14 mouse cellular contexts compared by ENCODE assay signal in genomic region chr11:93733568-93734185, GRCm38 (mm10).
DNase-seq lines count a peak whose midpoint lies in the region; ATAC-seq and TF ChIP-seq lines count a peak whose summit lies in the region.
"Had no signal": no experiment of that assay in that cellular context is flagged by ENCODE, and none has a peak within 500 bp of the region (broad histone marks: within the 10 kb centered on the region; RNA-seq: fewer than 3 reads in every experiment).

No protein-coding gene starts in this region.

- no peak overlapping the region for H3K4me3 ChIP-seq in heart, embryonic 16.5 days (ENCODE audit: low read length)
- no peak overlapping the region for H3K4me3 ChIP-seq in heart, embryonic 11.5 days (ENCODE audit: low read depth, low read length)
- H3K4me3 ChIP-seq in liver, embryonic 16.5 days (ENCODE audit: low read depth, low read length) = no peak overlapping the region
- H3K4me3 ChIP-seq in liver, postnatal 0 days (ENCODE audit: low read depth, low read length) = no peak overlapping the region; the same call in 1 of the 2 replicates
- H3K4me3 ChIP-seq: embryonic facial prominence, embryonic 15.5 days; forebrain, embryonic 13.5 days; liver, embryonic 13.5 days; stomach, embryonic 15.5 days had no signal

- DNase-seq in liver = no peak
- DNase-seq in liver, postnatal 0 days = no peak
- no peak for DNase-seq in adrenal gland, postnatal 10 days
- DNase-seq in gastrocnemius, postnatal 10 days = no peak
- DNase-seq: cerebellum, postnatal 10 days; gastrocnemius, postnatal 36 days; liver, embryonic 13.5 days had no signal

- no peak overlapping the region for H3K9ac ChIP-seq in heart, embryonic 16.5 days (ENCODE audit: low read length)
- H3K9ac ChIP-seq in heart, embryonic 11.5 days (ENCODE audit: low read depth, low read length) = no peak overlapping the region
- no peak overlapping the region for H3K9ac ChIP-seq in liver, embryonic 16.5 days (ENCODE audit: low read depth, low read length)
- H3K9ac ChIP-seq in liver, postnatal 0 days (replicated peaks) = no peak overlapping the region
- H3K9ac ChIP-seq: embryonic facial prominence, embryonic 15.5 days; forebrain, embryonic 13.5 days; liver, embryonic 13.5 days; stomach, embryonic 15.5 days had no signal

- no peaks in the 10 kb centered on the region for H3K36me3 ChIP-seq in heart, embryonic 16.5 days (ENCODE audit: control insufficient read depth, insufficient read depth)
- no peaks in the 10 kb centered on the region for H3K36me3 ChIP-seq in heart, embryonic 11.5 days (ENCODE audit: control insufficient read depth, insufficient read depth, low read length)
- H3K36me3 ChIP-seq in liver, embryonic 16.5 days (ENCODE audit: control insufficient read depth, insufficient read depth) = no peaks in the 10 kb centered on the region
- H3K36me3 ChIP-seq in liver, postnatal 0 days (replicated peaks; ENCODE audit: insufficient read depth, low read length) = no peaks in the 10 kb centered on the region
- H3K36me3 ChIP-seq: embryonic facial prominence, embryonic 15.5 days; liver, embryonic 13.5 days; stomach, embryonic 15.5 days had no signal

- peak overlapping the region; percentile 31 for H3K4me2 ChIP-seq in heart, embryonic 16.5 days (ENCODE audit: low read depth, low read length)
- no peak overlapping the region for H3K4me2 ChIP-seq in heart, embryonic 11.5 days
- peak overlapping the region; percentile 3; the same call in 1 of the 2 replicates for H3K4me2 ChIP-seq in liver, embryonic 16.5 days (ENCODE audit: low read depth, low read length)
- peak overlapping the region; percentile 49 for H3K4me2 ChIP-seq in liver, postnatal 0 days (ENCODE audit: low read depth, low read length)
- H3K4me2 ChIP-seq: embryonic facial prominence, embryonic 15.5 days; forebrain, embryonic 13.5 days; liver, embryonic 13.5 days; stomach, embryonic 15.5 days had no signal

- no peak overlapping the region for H3K27ac ChIP-seq in heart, embryonic 16.5 days (ENCODE audit: low read length)
- no peak overlapping the region for H3K27ac ChIP-seq in heart, embryonic 11.5 days (ENCODE audit: low read depth, low read length)
- no peak overlapping the region for H3K27ac ChIP-seq in liver, embryonic 16.5 days (ENCODE audit: low read length)
- H3K27ac ChIP-seq in liver, postnatal 0 days (ENCODE audit: low read depth) = no peak overlapping the region
- H3K27ac ChIP-seq: embryonic facial prominence, embryonic 15.5 days; forebrain, embryonic 13.5 days; liver, embryonic 13.5 days; stomach, embryonic 15.5 days had no signal

- 37% methylated on average over 11 of the region's 11 CpGs for WGBS in heart, embryonic 16.5 days
- 53% methylated on average over 11 of the region's 11 CpGs for WGBS in heart, embryonic 11.5 days (ENCODE audit: insufficient replicate concordance)
- whole genome bisulfite sequencing in liver, embryonic 16.5 days (ENCODE audit: insufficient replicate concordance) = 30% methylated on average over 11 of the region's 11 CpGs
- 33% methylated on average over 11 of the region's 11 CpGs for WGBS in liver, postnatal 0 days (ENCODE audit: insufficient replicate concordance)

- no peak for ATAC-seq in heart, embryonic 16.5 days (replicated peaks; ENCODE audit: extremely low read depth, insufficient read depth, low FRiP score)
- no peak for ATAC-seq in heart, embryonic 11.5 days (replicated peaks; ENCODE audit: insufficient number of reproducible peaks, low FRiP score, low TSS enrichment)
- 0 out of 2 replicates have a peak, but pooled peaks have one; percentile 41 for ATAC-seq in liver, embryonic 16.5 days (ENCODE audit: low read depth)
- ATAC-seq in common myeloid progenitor, adult 5-6 weeks (replicated peaks; ENCODE audit: low read depth, poor library complexity, severe bottlenecking) = peak; percentile 45
- ATAC-seq in liver, postnatal 0 days = peak; percentile 43; the same call in 1 of the 2 replicates
- ATAC-seq: forebrain, embryonic 13.5 days had no signal

- no peaks in the 10 kb centered on the region for H3K4me1 ChIP-seq in heart, embryonic 16.5 days (ENCODE audit: control insufficient read depth, insufficient read depth, low read length)
- H3K4me1 ChIP-seq in heart, embryonic 11.5 days (ENCODE audit: control insufficient read depth, insufficient read depth, low read length) = no peaks in the 10 kb centered on the region
- no peaks in the 10 kb centered on the region for H3K4me1 ChIP-seq in liver, embryonic 16.5 days (ENCODE audit: control insufficient read depth, low read depth, low read length)
- peaks cover 4% of the 10 kb centered on the region; the same call in 1 of the 2 replicates for H3K4me1 ChIP-seq in liver, postnatal 0 days (ENCODE audit: insufficient read depth)
- H3K4me1 ChIP-seq: embryonic facial prominence, embryonic 15.5 days; forebrain, embryonic 13.5 days; liver, embryonic 13.5 days; stomach, embryonic 15.5 days had no signal

- no peaks in the 10 kb centered on the region for H3K27me3 ChIP-seq in heart, embryonic 16.5 days (ENCODE audit: control insufficient read depth, insufficient read depth, low read length)
- H3K27me3 ChIP-seq in heart, embryonic 11.5 days (ENCODE audit: control insufficient read depth, insufficient read depth, low read length) = no peaks in the 10 kb centered on the region
- H3K27me3 ChIP-seq in liver, embryonic 16.5 days (ENCODE audit: control insufficient read depth, insufficient read depth, low read depth, low read length) = no peaks in the 10 kb centered on the region
- H3K27me3 ChIP-seq in liver, postnatal 0 days (ENCODE audit: insufficient read depth, low read length) = no peaks in the 10 kb centered on the region
- H3K27me3 ChIP-seq: embryonic facial prominence, embryonic 15.5 days; forebrain, embryonic 13.5 days; liver, embryonic 13.5 days; stomach, embryonic 15.5 days had no signal

- no peaks in the 10 kb centered on the region for H3K9me3 ChIP-seq in heart, embryonic 16.5 days (replicated peaks; ENCODE audit: control insufficient read depth, low read length)
- no peaks in the 10 kb centered on the region for H3K9me3 ChIP-seq in heart, embryonic 11.5 days (replicated peaks; ENCODE audit: control insufficient read depth, low read length)
- no peaks in the 10 kb centered on the region for H3K9me3 ChIP-seq in liver, embryonic 16.5 days (replicated peaks; ENCODE audit: control insufficient read depth, low read length)
- no peaks in the 10 kb centered on the region for H3K9me3 ChIP-seq in liver, postnatal 0 days (ENCODE audit: low read length)
- H3K9me3 ChIP-seq: embryonic facial prominence, embryonic 15.5 days; forebrain, embryonic 13.5 days; liver, embryonic 13.5 days; stomach, embryonic 15.5 days had no signal

- no peak for TF ChIP-seq EP300 in liver, postnatal 0 days (IDR thresholded peaks at IDR 0.05; ENCODE audit: low read depth)

- TF ChIP-seq CTCF in liver, postnatal 0 days (IDR thresholded peaks at IDR 0.05; ENCODE audit: low read depth) = no peak

Comparison
In these comparisons a context has a peak if more than half of its experiments do, and no peak if none do; other contexts are left out.
1. ATAC-seq: peak in liver, embryonic 16.5 days (single experiment), common myeloid progenitor, adult 5-6 weeks (single experiment) and liver, postnatal 0 days (single experiment); none in heart, embryonic 16.5 days (single experiment) and heart, embryonic 11.5 days (single experiment).